Mouse (Mus musculus): ENCODE results near the gene Ercc2. TPM values are rescaled to one million over a fixed set of nuclear protein-coding genes. Genes with fewer than 3 reads are reported as not detected.

Gene Ercc2
- polyA plus RNA-seq, 1 experiment = 14.3 TPM

- H3K27ac ChIP-seq (ENCODE audit: insufficient read depth, low read length) = no peak overlapping the region
- TF ChIP-seq POLR2A (IDR thresholded peaks at IDR 0.05; ENCODE audit: low read depth, low read length) (no peak), CTCF (IDR thresholded peaks at IDR 0.05; ENCODE audit: borderline replicate concordance, insufficient read depth, low read length) (no peak)
- no peaks in the 10 kb centered on the region for H3K4me1 ChIP-seq (ENCODE audit: control insufficient read depth, insufficient read depth, low read length)
- no peak overlapping the region for H3K4me3 ChIP-seq (ENCODE audit: insufficient read depth, low read length)
Measured at GRCm38 (mm10) chr7:19437048-19437447, 55.2 kb downstream of the Ercc2 start.

- TF ChIP-seq POLR2A (IDR thresholded peaks at IDR 0.05; ENCODE audit: low read depth, low read length) = no peak
- no peak for TF ChIP-seq CTCF (IDR thresholded peaks at IDR 0.05; ENCODE audit: borderline replicate concordance, insufficient read depth, low read length)
Measured at GRCm38 (mm10) chr7:19441448-19442091, 59.8 kb downstream of the Ercc2 start.

GRCm38 (mm10) chr7:19443344-19443743 is 61.5 kb downstream of the Ercc2 start:
- TF ChIP-seq CTCF (IDR thresholded peaks at IDR 0.05; ENCODE audit: borderline replicate concordance, insufficient read depth, low read length) = peak; percentile 47; the same call in 1 of the 2 replicates
- no peak for TF ChIP-seq POLR2A (IDR thresholded peaks at IDR 0.05; ENCODE audit: low read depth, low read length)
- Histone ChIP-seq H3K4me1 (ENCODE audit: control insufficient read depth, insufficient read depth, low read length) (no peaks in the 10 kb centered on the region), H3K4me3 (ENCODE audit: insufficient read depth, low read length) (no peak overlapping the region), H3K27ac (ENCODE audit: insufficient read depth, low read length) (no peak overlapping the region)

More at GRCm38 (mm10) chr7:19441448-19442091, 59.8 kb downstream of the Ercc2 start:
- H3K4me3 ChIP-seq (ENCODE audit: insufficient read depth, low read length) = no peak overlapping the region
- H3K27ac ChIP-seq (ENCODE audit: insufficient read depth, low read length) = no peak overlapping the region
- no peaks in the 10 kb centered on the region for H3K4me1 ChIP-seq (ENCODE audit: control insufficient read depth, insufficient read depth, low read length)

- TF ChIP-seq CTCF (IDR thresholded peaks at IDR 0.05; ENCODE audit: borderline replicate concordance, insufficient read depth, low read length) = no peak
- no peak for TF ChIP-seq POLR2A (IDR thresholded peaks at IDR 0.05; ENCODE audit: low read depth, low read length)
Measured at GRCm38 (mm10) chr7:19444801-19445200, 63.0 kb downstream of the Ercc2 start.

More at GRCm38 (mm10) chr7:19444801-19445200, 63.0 kb downstream of the Ercc2 start:
- no peaks in the 10 kb centered on the region for H3K4me1 ChIP-seq (ENCODE audit: control insufficient read depth, insufficient read depth, low read length)
- H3K27ac ChIP-seq (ENCODE audit: insufficient read depth, low read length) = no peak overlapping the region
- no peak overlapping the region for H3K4me3 ChIP-seq (ENCODE audit: insufficient read depth, low read length)

Other genes starting within 250 kb of the Ercc2 start
- gene Qpctl, start 232.7 kb upstream of the Ercc2 start, polyA plus RNA-seq (2011; ENCODE audit: insufficient read length, low read depth, missing spikeins) = 16.3 and 19.2 TPM in 2 replicates
- gene Snrpd2, start 232.3 kb upstream of the Ercc2 start, polyA plus RNA-seq (2011; ENCODE audit: insufficient read length, low read depth, missing spikeins) = 70.0 and 71.3 TPM in 2 replicates
- not detected in 2 replicates for gene Gipr, start 215.9 kb upstream of the Ercc2 start, polyA plus RNA-seq (2011; ENCODE audit: insufficient read length, low read depth, missing spikeins)
- 17.3 and 23.2 TPM in 2 replicates for gene Eml2, start 205.6 kb upstream of the Ercc2 start, polyA plus RNA-seq (2011; ENCODE audit: insufficient read length, low read depth, missing spikeins)
- 0.17 and 0.18 TPM in 2 replicates for gene Gpr4, start 169.5 kb upstream of the Ercc2 start, polyA plus RNA-seq (2011; ENCODE audit: insufficient read length, low read depth, missing spikeins)
- gene Opa3, start 153.7 kb upstream of the Ercc2 start, polyA plus RNA-seq (2011; ENCODE audit: insufficient read length, low read depth, missing spikeins) = 21.8 and 24.4 TPM in 2 replicates
- gene Vasp, start 110.2 kb upstream of the Ercc2 start, polyA plus RNA-seq (2011; ENCODE audit: insufficient read length, low read depth, missing spikeins) = 161 and 186 TPM in 2 replicates
- gene Ppm1n, start 101.9 kb upstream of the Ercc2 start, polyA plus RNA-seq (2011; ENCODE audit: insufficient read length, low read depth, missing spikeins) = not detected in 2 replicates
- gene Rtn2, start 99.4 kb upstream of the Ercc2 start, polyA plus RNA-seq (2011; ENCODE audit: insufficient read length, low read depth, missing spikeins) = 6.8 and 7.8 TPM in 2 replicates
- gene Fosb, start 72.0 kb upstream of the Ercc2 start, polyA plus RNA-seq (2011; ENCODE audit: insufficient read length, low read depth, missing spikeins) = 2.1 and 2.7 TPM in 2 replicates
- 44.9 and 52.2 TPM in 2 replicates for gene Ercc1, start 37.2 kb upstream of the Ercc2 start, polyA plus RNA-seq (2011; ENCODE audit: insufficient read length, low read depth, missing spikeins)
- gene Cd3eap, start 22.5 kb upstream of the Ercc2 start, polyA plus RNA-seq (2011; ENCODE audit: insufficient read length, low read depth, missing spikeins) = 13.3 and 13.4 TPM in 2 replicates
- gene Ppp1r13l, start 22.3 kb upstream of the Ercc2 start, polyA plus RNA-seq (2011; ENCODE audit: insufficient read length, low read depth, missing spikeins) = 11.0 and 12.5 TPM in 2 replicates
- gene Klc3, start 22.1 kb downstream of the Ercc2 start, polyA plus RNA-seq (2011; ENCODE audit: insufficient read length, low read depth, missing spikeins) = 5.3 and 6.3 TPM in 2 replicates
- not detected in 2 replicates for gene Ckm, start 22.8 kb downstream of the Ercc2 start, polyA plus RNA-seq (2011; ENCODE audit: insufficient read length, low read depth, missing spikeins)
- gene Mark4, start 76.8 kb downstream of the Ercc2 start, polyA plus RNA-seq (2011; ENCODE audit: insufficient read length, low read depth, missing spikeins) = 27.4 and 29.1 TPM in 2 replicates
- gene Exoc3l2, start 81.3 kb downstream of the Ercc2 start, polyA plus RNA-seq (2011; ENCODE audit: insufficient read length, low read depth, missing spikeins) = not detected in 2 replicates
- 5.9 and 6.1 TPM in 2 replicates for gene Bloc1s3, start 126.4 kb downstream of the Ercc2 start, polyA plus RNA-seq (2011; ENCODE audit: insufficient read length, low read depth, missing spikeins)
- gene Trappc6a, start 126.4 kb downstream of the Ercc2 start, polyA plus RNA-seq (2011; ENCODE audit: insufficient read length, low read depth, missing spikeins) = 15.2 and 23.4 TPM in 2 replicates
- not detected in 2 replicates for gene Nkpd1, start 135.8 kb downstream of the Ercc2 start, polyA plus RNA-seq (2011; ENCODE audit: insufficient read length, low read depth, missing spikeins)
- gene Ppp1r37, start 181.1 kb downstream of the Ercc2 start, polyA plus RNA-seq (2011; ENCODE audit: insufficient read length, low read depth, missing spikeins) = 25.3 and 27.7 TPM in 2 replicates
- gene Zfp296, start 195.3 kb downstream of the Ercc2 start, polyA plus RNA-seq (2011; ENCODE audit: insufficient read length, low read depth, missing spikeins) = 1.5 and 1.8 TPM in 2 replicates
- gene Gemin7, start 195.6 kb downstream of the Ercc2 start, polyA plus RNA-seq (2011; ENCODE audit: insufficient read length, low read depth, missing spikeins) = 52.6 and 65.2 TPM in 2 replicates
- gene Clasrp, start 222.5 kb downstream of the Ercc2 start, polyA plus RNA-seq (2011; ENCODE audit: insufficient read length, low read depth, missing spikeins) = 32.4 and 38.1 TPM in 2 replicates
- gene Relb, start 247.4 kb downstream of the Ercc2 start, polyA plus RNA-seq (2011; ENCODE audit: insufficient read length, low read depth, missing spikeins) = 15.4 and 17.9 TPM in 2 replicates

All from embryonic fibroblast, embryonic 13.5 days (primary cell).